Mouse (Mus musculus): Measurements from ENCODE around the gene Arvcf.

Arvcf gene

DNA sequence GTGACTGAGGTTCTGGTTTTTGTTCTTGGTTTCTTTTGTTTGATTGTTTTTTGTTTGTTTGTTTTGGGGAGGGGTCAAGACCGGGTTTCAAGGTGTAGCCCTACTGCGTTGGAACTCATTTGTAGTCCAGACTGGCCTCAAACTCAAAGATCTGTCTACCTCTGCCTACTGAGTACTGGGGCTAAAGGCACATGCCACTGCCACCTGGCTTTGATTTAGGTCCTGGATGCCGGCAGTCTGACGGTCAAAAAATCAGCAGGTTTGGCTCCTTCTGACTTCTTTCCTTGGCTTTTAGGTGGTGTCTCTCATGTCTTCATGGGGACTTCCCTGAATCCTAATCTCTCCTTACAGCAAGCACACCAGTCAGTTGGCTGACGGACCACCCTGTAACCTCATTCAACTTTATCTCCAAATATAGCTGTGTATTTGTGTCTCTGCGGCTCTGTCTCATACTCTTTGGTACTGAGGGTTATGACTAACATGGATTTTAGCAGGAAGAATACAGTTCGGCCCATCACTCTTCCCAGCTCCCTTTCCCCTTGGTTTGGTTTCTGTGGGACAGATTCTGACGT lies 82.7 kb downstream of the Arvcf start:
- no peak for DNase-seq (ENCODE audit: low spot score)

DNA sequence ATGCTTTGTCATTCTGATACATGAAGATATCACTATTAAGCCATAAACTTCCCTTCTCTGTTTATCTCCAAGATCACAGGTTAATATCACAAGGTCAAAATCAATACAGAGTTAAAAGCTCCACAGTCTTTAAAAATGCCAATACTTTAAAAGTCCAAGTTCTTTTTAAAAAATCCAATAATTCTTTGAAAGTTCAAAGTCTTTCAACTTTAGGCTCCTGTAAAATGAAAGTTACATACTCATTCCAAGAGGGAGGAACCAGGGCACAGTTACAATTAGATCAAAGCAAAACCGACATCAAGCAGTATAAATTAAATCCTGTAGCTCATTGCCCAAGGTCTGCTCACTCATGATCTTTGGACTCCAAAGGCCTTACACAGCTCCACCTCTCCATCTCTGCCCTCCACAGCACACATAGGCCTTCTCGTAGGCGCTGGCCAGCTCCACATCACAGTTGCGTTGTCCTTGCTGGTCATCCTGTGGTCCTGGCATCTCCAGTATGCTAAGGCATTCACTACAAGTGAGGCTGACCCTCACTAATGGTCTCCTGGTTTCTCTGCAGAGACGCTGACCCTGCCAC lies 85.4 kb downstream of the Arvcf start:
- no peak for DNase-seq (ENCODE audit: low spot score)

DNA sequence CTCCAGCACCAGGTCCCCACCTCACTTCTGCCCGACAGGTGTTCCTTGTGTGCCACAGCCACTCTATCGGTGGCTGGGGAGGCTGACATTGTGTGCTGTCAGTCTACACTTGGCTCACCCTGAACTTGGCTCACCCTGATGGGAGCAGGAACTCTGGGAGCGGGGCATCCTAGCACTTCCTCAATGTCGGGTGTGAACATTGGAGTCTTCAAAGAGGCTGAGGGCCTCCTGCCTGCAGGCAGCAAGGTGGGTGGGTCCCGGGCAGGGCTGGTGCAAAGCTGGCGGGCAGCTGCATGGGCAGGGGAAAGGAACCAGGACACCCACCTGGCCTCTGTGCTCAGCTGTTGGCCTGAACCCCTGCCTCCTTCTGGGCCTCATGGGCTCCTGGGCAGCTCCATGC lies 88.1 kb downstream of the Arvcf start:
- DNase-seq (ENCODE audit: low spot score), result no peak

DNA sequence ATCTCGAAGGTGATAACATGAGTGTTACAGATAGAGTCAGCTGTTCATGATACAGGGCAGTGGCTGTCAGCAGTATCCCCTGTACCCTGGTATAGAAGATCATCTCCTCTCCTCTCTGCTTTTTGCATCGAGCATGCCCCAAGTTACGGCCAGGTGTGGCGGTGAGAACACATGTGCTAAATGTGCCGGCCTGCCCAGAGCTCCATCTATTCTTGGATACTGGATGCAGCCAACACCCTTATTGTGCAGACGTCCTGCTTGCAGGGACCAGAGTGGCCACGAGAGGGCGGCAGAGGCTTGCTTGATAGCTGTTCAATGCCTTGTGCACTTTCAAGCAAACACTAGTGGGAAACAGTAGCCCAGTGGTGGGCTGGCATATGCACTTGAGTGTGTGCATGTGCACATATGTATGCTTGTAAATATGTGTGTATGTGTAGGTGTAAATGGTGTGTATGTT lies 95.4 kb downstream of the Arvcf start:
- peak; percentile 74 for DNase-seq (ENCODE audit: low spot score)

DNA sequence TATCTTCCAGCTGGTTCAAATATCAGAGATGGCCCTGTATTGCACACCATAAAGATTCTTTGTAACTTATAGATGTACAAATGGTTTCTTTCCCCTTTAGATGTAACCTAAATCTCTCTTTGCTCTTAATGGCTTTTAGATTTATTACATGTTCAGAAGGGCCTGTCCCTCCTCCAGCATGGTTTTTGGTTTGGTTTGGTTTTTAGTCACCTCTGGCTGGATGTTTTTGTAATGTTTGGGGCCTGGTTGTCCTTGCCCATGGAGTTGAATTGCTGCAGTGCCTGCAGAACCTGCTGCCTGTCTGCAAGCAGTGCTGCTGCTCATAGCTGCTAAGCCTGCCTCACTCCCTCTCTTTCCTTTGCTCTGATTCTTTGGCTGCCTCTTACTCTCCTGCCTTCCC lies 99.3 kb downstream of the Arvcf start:
- no peak for DNase-seq (ENCODE audit: low spot score)

DNA sequence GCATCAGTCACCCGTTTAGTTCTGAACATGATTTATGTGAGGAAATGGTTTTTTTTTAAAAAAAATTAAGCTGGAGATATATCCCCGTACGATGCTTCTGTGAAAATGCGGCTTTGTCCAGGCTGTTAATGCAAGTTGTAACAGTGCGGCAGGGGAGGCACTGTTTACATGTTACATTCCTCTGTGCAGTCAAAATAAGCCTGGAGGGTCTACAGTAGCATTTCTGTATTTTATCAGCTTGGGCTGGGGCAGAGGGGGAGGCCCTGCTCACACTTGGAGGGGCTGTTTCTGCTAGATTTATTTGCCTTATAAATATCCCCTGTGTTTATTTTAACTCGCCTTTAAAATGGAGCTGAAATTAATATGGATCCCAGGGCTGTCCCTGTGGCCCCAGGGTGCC lies 100.1 kb downstream of the Arvcf start:
- no peak for DNase-seq (ENCODE audit: low spot score)

DNA sequence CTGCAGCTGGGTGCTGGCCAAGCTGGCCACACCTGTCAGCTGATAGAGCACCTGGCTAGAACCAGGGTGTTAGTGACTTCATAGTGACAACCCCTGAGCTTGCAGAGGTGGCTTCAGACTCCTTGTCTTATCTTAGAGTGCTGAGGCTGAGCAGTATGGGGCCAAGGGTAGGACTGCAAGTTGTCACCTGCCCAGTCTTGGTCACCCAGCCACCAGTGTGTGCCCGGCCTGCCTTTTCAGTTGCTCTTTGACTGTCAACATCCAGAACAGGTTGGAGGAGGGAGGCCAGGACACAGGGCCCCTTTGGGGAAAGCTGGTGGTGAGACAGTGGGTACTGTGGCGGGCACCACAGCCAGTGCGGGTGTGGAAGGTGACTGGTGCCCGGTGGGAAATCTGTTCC lies 101.0 kb downstream of the Arvcf start:
- DNase-seq (ENCODE audit: low spot score), result no peak

DNA sequence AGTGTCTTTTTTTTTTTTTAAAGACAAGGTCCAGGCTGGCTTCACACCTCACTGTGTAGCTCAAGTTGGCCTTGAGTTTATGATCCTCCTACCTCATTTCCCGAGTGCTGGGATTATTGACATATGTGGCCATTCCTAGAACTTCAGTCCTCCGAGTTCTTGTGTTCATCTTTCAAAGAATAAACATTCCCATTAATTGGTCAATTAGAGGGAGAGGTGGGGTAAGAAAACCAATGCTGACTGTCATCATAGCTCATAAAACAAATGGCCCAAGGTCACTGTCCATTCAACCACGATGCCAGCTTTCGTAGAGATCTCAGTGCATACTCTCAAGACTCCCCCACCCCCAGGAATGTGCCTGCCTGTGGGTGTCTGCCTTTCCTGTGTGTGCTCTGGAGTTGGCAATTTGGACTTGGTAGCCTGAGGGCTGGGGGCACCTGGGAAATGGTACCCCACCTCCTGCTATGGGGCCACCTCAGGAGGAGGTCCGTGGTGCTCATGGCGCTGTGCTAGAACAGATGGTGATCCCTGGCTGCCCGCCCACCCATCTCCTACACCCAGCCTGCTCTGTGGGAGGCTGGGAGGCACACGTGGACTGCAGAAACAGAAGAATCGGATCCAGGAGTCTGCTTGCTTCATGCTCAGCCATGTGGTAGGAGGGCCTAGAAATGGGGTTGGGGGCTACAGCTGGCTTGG lies 103.7 kb downstream of the Arvcf start:
- no peak for DNase-seq (ENCODE audit: low spot score)

DNA sequence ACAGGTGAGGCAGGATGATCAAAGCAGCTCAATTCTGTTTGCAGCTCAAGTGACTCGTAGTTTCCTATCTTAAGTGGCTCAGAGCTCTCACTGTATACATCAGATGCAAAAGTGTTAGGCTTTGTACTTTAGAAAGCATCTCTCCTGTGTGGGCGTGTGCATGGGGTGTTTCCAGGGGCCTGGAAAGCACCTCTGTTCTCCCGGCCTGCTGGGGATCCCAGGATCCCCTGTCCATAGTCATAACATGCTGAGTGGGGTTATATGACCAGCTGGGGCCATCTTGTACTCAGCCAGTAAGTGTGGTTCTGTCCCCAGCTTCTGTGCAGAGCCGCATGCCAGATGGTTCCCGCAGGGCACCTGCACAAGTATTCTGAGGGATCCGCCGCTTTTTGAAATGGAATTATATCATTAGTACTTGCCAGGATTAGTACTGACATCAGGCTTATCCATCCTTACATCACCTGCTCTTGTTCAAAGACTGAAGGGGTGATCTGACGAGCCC lies 104.4 kb downstream of the Arvcf start:
- no peak for DNase-seq (ENCODE audit: low spot score)

DNA sequence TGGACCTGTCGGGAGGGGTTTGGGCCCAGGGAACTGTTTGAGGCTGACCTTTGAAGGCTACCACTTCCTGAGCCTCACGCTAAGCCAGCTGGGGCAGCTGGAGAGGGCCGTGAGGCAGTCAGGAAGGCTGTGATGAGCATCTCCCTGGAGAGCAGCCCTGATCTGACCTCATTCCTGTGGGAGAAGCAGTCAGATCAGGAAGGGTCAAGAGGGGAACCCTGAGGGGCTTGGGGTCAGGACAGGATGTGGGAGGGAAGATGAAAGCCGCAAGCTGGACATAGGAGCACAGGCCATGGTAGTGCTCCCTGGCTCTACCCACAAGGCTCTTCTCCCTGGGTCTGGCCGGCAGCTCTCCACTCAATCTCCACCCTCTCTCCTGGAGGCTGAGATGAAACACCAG lies 105.9 kb downstream of the Arvcf start:
- no peak for DNase-seq (ENCODE audit: low spot score)

DNA sequence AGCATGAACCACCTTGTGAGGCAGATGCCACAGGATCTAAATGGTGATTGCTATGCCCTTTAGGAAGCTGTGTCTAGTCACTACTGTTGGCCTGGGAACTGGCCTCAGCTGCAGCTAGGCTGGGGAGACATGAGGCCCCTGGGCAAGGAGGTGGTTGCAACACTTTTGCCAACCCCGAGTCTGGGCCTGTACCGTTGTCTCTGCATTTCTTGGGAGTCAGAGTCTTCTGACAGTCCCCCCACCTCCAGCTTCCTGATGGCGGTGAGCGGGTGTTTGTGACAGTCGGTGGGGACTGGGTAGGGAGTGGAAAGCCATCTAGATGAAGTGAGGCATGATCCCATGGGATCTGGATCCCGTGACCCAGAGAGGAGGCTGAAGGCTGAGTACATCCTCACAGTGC lies 107.4 kb downstream of the Arvcf start:
- DNase-seq (ENCODE audit: low spot score), result no peak
